Mouse (Mus musculus): Measurements from ENCODE around the gene Zfp553. TPM values are rescaled to one million over a fixed set of nuclear protein-coding genes. Genes with fewer than 3 reads are reported as not detected.
A peak's percentile ranks its signal among the peaks of the same experiment; 100 is the strongest.

Zfp553 gene
- polyA plus RNA-seq, 1 experiment from 2014 or later: 52.1 TPM

GRCm38 (mm10) chr7:127195544-127196295, 37.1 kb upstream of the Zfp553 start, which contains the start of gene Cd2bp2:
Gene Cd2bp2, minus strand, starts transcription at chr7:127196050.
- no peaks in the 10 kb centered on the region for H3K9me3 ChIP-seq
- H3K9ac ChIP-seq: peak within 1 kb of the TSS; percentile 78
- peak within 1 kb of the TSS; percentile 90 for H3K4me2 ChIP-seq (replicated peaks)
- under 1% methylated on average over 51 of the region's 51 CpGs for WGBS
- peaks cover 79% of the 10 kb centered on the region for H3K36me3 ChIP-seq
- H3K27ac ChIP-seq: peak within 1 kb of the TSS; percentile 90
- H3K27me3 ChIP-seq: no peaks in the 10 kb centered on the region
- H3K4me3 ChIP-seq: peak within 1 kb of the TSS; percentile 71
- H3K4me1 ChIP-seq: peaks cover 28% of the 10 kb centered on the region
- peak; percentile 96 for ATAC-seq (ENCODE audit: low FRiP score, low read depth)

DNA sequence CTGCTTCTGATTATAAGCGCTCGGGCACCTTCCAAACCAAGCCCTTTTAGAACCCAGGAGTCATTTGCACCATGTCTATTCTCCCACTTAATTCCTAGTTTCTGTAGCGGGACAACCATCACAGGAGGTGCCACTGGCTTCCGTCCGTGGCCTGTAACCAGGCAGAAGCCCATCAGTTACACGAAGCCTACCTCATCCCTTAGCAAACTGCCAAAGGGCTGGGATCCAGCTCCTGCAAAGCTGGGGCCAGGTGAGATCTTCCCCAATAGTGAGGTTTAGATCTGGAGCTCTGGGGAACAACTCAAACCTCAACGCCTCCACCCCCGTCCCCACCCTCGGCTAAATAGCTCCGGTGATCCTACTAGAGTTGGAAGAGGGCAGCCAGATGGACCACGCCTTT, 36.4 kb upstream of the Zfp553 start:
- Histone ChIP-seq H3K4me3 (peak overlapping the region; percentile 71), H3K9me3 (no peaks in the 10 kb centered on the region), H3K27me3 (no peaks in the 10 kb centered on the region), H3K36me3 (peaks cover 81% of the 10 kb centered on the region), H3K4me2 (replicated peaks) (peak overlapping the region; percentile 69), H3K9ac (peak overlapping the region; percentile 72), H3K4me1 (peaks cover 28% of the 10 kb centered on the region), H3K27ac (peak overlapping the region; percentile 88)
- ATAC-seq (ENCODE audit: low FRiP score, low read depth): no peak
- 61% methylated on average over 11 of the region's 11 CpGs for WGBS

- Histone ChIP-seq H3K4me3 (peak overlapping the region; percentile 91), H3K4me1 (peaks cover 28% of the 10 kb centered on the region), H3K27me3 (no peaks in the 10 kb centered on the region), H3K4me2 (replicated peaks) (peak overlapping the region; percentile 98), H3K9ac (peak overlapping the region; percentile 97), H3K27ac (peak overlapping the region; percentile 84), H3K9me3 (no peaks in the 10 kb centered on the region), H3K36me3 (peaks cover 35% of the 10 kb centered on the region)
- no peak for ATAC-seq (ENCODE audit: low FRiP score, low read depth)
- 51% methylated on average over 2 of the region's 2 CpGs for WGBS
Measured at GRCm38 (mm10) chr7:127206606-127207005, 26.3 kb upstream of the Zfp553 start.

DNA sequence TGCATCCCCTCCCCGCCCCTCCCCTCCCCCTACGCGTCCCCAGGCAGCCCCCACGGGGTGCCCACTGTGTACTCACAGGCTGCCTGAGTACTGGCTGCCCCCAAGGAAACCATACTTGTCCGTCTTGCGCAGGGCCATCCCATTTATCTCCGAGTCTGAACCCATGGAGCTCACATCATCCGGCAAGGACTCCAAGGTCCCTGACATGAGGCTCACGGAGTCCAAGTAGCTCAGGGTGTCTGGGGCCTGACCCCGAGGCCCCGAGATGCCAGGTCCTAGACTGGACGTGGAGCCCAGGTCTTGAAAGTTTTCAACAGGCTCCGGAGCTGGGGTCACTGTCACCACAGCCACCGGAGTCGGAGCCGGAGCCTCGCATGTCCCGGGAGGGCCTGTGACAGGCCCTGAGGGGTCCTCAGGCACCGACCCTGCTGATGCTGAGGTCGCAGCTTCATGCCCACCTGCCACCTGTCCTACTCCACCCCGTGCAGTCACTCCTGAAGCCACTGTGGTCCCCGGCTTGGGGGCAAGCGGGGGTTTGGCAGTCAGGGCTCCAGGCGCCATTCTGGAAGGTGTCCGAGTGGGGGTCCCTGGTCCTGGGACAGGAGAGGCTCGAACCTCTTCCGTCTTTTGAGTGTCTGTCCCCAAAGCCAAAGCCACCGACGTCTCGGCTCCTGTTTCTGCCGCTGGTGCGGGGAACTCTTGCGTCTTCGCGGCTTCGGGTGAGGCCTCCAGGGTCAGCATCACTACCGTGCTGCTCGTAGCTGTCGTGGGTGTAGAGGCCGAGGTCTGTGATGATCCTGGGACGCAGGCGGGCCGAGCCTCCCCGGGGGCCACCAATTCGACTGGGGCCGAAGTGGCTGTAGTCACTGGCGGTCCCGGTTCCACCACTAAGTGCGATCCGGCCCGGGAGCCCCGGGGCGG, 25.2 kb upstream of the Zfp553 start:
- H3K9ac ChIP-seq: peak overlapping the region; percentile 97
- peak overlapping the region; percentile 84 for H3K27ac ChIP-seq
- H3K4me1 ChIP-seq: peaks cover 28% of the 10 kb centered on the region
- under 1% methylated on average over 51 of the region's 53 CpGs for WGBS
- H3K27me3 ChIP-seq: no peaks in the 10 kb centered on the region
- H3K9me3 ChIP-seq: no peaks in the 10 kb centered on the region
- no peak for ATAC-seq (ENCODE audit: low FRiP score, low read depth)
- H3K4me3 ChIP-seq: peak overlapping the region; percentile 91
- H3K36me3 ChIP-seq: peaks cover 24% of the 10 kb centered on the region
- peak overlapping the region; percentile 98 for H3K4me2 ChIP-seq (replicated peaks)

GRCm38 (mm10) chr7:127208295-127208552, 24.6 kb upstream of the Zfp553 start, which contains the start of gene Tbc1d10b:
Gene Tbc1d10b, minus strand, starts transcription at chr7:127208468.
- WGBS: under 1% methylated on average over 30 of the region's 44 CpGs

GRCm38 (mm10) chr7:127208553-127209438, 24.1 kb upstream of the Zfp553 start, which contains the start of gene Mylpf:
Gene Mylpf, plus strand, starts transcription at chr7:127208890.
- Histone ChIP-seq H3K4me1 (peaks cover 29% of the 10 kb centered on the region), H3K4me2 (replicated peaks) (peak within 1 kb of the TSS; percentile 98), H3K36me3 (peaks cover 13% of the 10 kb centered on the region), H3K9ac (peak within 1 kb of the TSS; percentile 97), H3K27ac (peak within 1 kb of the TSS; percentile 84), H3K9me3 (no peaks in the 10 kb centered on the region), H3K27me3 (0 out of 2 replicates have a peak, but pooled peaks cover 6% of the 10 kb centered on the region), H3K4me3 (peak within 1 kb of the TSS; percentile 91)
- peak; percentile 94 for ATAC-seq (ENCODE audit: low FRiP score, low read depth)
- WGBS: under 1% methylated on average over 44 of the region's 44 CpGs

More at GRCm38 (mm10) chr7:127208295-127208552, 24.6 kb upstream of the Zfp553 start, which contains the start of gene Tbc1d10b:
- H3K36me3 ChIP-seq: peaks cover 18% of the 10 kb centered on the region
- H3K9me3 ChIP-seq: no peaks in the 10 kb centered on the region
- peak within 1 kb of the TSS; percentile 98 for H3K4me2 ChIP-seq (replicated peaks)
- H3K9ac ChIP-seq: peak within 1 kb of the TSS; percentile 97
- H3K27ac ChIP-seq: peak within 1 kb of the TSS; percentile 84
- no peaks in the 10 kb centered on the region for H3K27me3 ChIP-seq
- ATAC-seq (ENCODE audit: low FRiP score, low read depth): peak; percentile 14
- H3K4me1 ChIP-seq: peaks cover 28% of the 10 kb centered on the region
- peak within 1 kb of the TSS; percentile 91 for H3K4me3 ChIP-seq

DNA sequence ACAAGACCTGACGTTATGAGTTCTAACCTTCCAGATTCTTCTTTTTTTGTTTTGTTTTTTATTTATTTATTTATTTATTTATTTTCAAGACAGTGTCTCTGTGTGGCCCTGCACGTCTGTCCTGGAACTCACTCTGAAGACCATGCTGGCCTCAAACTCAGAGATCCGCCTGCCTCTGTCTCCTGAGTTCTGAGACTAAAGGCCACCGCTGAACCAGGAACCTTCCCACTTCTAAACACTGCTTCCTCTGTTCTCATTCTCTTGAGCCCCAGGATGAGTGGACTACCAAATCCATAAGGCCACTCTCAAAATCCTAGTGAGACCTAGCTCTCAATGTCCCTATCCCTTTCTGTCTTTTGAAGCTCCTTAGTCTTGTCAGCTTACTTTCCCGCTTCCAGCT, 23.0 kb upstream of the Zfp553 start:
- ATAC-seq (ENCODE audit: low FRiP score, low read depth): no peak
- H3K27ac ChIP-seq: peak overlapping the region; percentile 83; the same call in 1 of the 2 replicates
- no peaks in the 10 kb centered on the region for H3K9me3 ChIP-seq
- WGBS: 78% methylated on average over 5 of the region's 5 CpGs
- peaks cover 9% of the 10 kb centered on the region; the same call in 1 of the 2 replicates for H3K27me3 ChIP-seq
- peak overlapping the region; percentile 91; the same call in 1 of the 2 replicates for H3K4me3 ChIP-seq
- peaks cover 40% of the 10 kb centered on the region for H3K4me1 ChIP-seq
- peaks cover 7% of the 10 kb centered on the region for H3K36me3 ChIP-seq
- peak overlapping the region; percentile 74 for H3K4me2 ChIP-seq (replicated peaks)
- no peak overlapping the region for H3K9ac ChIP-seq

- Histone ChIP-seq H3K27me3 (peaks cover 9% of the 10 kb centered on the region; the same call in 1 of the 2 replicates), H3K4me3 (no peak overlapping the region), H3K27ac (no peak overlapping the region), H3K4me2 (replicated peaks) (no peak overlapping the region), H3K36me3 (peaks cover 2% of the 10 kb centered on the region), H3K9me3 (no peaks in the 10 kb centered on the region), H3K4me1 (peaks cover 39% of the 10 kb centered on the region), H3K9ac (no peak overlapping the region)
- ATAC-seq (ENCODE audit: low FRiP score, low read depth): no peak
- 89% methylated on average over 4 of the region's 4 CpGs for WGBS
Measured at GRCm38 (mm10) chr7:127210266-127210665, 22.6 kb upstream of the Zfp553 start.

DNA sequence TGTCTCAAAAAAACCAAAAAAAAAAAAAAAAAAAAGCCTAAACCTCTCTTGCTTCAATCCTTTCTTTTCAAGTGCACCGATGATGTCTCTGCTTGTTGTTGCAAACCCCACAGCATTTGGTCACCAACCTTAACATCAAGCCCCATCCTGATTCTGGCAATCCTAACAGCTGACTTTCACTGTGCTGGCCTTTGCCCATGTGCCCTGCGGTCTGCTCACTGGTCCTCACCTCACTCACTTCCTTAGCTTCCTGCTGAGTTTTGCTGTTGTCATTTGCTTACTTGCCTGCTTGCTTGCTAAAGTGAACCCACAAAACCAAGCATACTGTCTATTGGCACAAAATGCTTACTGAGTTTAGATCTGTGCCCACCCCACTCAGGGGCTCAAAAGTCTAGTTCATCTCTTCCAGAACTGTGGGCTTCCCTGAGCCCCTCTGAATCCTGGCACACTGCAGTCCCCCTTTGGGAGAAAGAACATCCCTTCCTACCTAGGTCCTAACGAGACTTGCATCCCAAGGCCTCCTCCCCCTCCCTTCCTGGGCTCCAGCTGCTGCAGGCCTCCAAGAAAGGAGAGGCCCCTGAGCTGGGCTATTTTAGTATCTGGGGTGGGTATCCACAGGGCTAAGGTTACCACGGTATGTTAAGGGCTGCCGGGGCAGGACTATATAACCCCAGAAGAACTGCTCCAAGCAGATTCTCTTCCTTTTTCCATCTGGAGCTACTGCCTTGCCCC, 21.7 kb upstream of the Zfp553 start:
- Histone ChIP-seq H3K27me3 (peaks cover 9% of the 10 kb centered on the region; the same call in 1 of the 2 replicates), H3K36me3 (no peaks in the 10 kb centered on the region), H3K9me3 (no peaks in the 10 kb centered on the region), H3K4me1 (peaks cover 36% of the 10 kb centered on the region), H3K4me3 (no peak overlapping the region), H3K4me2 (replicated peaks) (no peak overlapping the region), H3K27ac (no peak overlapping the region), H3K9ac (no peak overlapping the region)
- no peak for ATAC-seq (ENCODE audit: low FRiP score, low read depth)
- WGBS: 64% methylated on average over 5 of the region's 5 CpGs

- Histone ChIP-seq H3K4me2 (replicated peaks) (no peak overlapping the region), H3K9ac (no peak overlapping the region), H3K4me3 (peak overlapping the region; percentile 42), H3K4me1 (peaks cover 25% of the 10 kb centered on the region), H3K27ac (no peak overlapping the region), H3K27me3 (peaks cover 9% of the 10 kb centered on the region; the same call in 1 of the 2 replicates), H3K9me3 (no peaks in the 10 kb centered on the region), H3K36me3 (no peaks in the 10 kb centered on the region)
- no peak for ATAC-seq (ENCODE audit: low FRiP score, low read depth)
- 82% methylated on average over 12 of the region's 12 CpGs for WGBS
Measured at GRCm38 (mm10) chr7:127212432-127213250, 20.2 kb upstream of the Zfp553 start.
